Mouse (Mus musculus) fibroblast of lung, adult 2 months (primary cell): ENCODE data around the gene Tmem131l.

ENCODE experiments used
- DNase-seq: peaks from one replicate; pipeline ENCODE4 v3.0.0-alpha.2; 2011; ENCODE audit warnings: low read depth

Tmem131l gene

DNA sequence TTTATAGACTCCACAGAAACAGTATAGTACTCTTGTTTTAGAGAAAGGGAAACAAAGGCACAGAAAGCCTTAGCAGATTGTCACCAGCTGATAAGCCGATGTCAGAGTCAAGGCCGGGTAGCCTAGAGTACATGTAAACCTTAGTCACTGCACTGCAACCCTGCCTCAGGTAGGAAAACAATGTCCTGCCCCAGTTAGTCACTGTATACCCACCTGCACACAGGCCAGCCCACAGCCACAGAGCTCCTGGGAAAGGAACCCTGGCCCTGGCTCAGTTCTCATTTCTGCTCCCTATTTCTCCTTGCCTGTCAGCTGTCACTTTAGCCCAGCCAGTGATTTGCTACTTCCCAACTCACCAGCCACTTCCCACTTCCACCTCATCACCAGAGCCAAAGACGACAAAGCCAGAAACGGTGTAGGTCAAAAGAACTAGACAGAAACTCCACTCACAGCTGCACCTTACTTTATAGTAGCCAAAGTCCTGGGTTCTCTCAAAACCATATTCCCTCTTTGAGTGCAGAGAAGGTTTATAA is 24.4 kb downstream of the Tmem131l start:
- DNase-seq: no peak

DNA sequence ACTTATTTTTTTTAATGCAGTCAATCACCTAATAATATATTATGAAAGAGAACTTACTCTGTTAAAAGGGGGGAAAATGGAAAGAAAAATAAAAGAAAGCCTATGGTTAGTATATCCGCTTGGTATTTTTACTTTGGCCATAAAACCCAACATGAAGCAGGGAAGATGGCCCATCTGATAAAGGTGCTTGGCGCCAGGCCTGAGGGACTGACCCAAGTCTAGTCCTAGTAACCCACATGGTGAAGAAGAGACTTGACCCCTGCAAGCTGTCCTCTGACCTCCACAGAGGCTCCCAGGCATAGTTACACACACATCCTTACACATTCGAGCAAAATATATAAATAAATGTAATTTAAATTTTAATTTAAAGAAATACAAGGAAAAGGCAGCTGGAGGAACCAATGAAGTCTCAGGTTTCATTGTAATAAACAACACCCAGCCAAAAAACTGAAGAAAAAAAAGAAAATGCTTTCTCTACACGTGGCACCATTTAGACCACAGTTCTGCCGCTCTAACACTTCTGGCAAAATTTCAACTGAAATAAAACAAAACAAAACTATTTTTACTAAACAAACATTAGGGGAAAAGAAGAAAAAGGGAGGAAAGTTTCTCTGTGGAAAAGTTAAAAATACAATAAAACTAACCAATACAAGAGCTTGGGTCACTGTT is 28.8 kb downstream of the Tmem131l start:
- DNase-seq: no peak

DNA sequence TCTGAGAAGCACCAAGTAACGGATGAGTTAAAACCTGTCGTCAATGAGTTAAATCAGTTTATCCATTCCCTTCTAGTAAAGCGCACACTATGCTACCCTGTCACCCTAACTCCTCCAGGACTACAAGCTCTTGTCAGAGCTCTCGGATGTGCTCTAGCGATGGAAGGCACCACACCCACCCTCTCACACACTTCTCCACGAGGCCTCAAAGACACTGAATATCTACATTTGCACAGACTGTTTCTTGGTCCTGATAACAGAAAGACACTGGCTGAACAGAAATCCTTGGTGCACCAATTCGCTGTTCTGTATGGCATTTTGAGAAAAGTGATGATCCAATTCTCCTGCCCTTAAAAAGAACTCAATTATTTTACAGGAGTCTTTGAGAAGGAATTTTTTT is 34.0 kb downstream of the Tmem131l start:
- DNase-seq: no peak

DNA sequence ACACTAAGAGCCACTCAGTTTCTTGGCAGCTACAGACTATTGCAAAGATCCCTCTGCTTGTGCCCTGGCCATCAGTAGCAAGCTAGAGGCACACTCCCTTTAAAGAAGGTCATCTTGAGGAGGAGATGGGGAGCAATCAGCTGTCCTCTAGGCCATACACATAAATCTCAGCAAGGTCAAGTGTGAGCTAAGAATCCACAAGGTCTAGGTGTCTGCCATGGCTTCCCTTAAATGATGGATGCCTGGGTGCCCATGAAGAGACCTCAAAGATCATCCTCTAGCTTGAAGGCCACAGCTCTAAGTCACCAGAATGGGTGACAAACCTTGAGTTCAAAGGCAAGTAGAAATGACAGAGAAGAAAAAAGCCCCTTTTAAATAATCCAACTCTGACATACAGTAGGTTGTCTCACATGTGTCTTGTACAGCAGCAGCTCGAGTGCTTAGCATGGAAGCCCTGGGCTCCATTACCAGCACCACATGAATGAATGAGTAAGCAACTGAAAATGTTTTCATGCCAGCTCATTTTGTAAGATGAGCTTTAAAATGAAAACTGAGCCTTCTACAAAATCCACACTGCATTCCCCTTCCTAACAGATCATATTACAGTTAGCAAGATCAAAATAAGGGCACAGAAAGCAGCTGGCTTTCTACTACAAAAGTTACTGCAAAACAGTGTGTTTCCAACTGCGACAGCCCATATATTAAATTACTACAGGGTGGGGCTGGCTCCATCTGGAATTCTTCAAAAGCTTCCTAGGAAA is 35.5 kb downstream of the Tmem131l start:
- DNase-seq: peak; percentile 33

DNA sequence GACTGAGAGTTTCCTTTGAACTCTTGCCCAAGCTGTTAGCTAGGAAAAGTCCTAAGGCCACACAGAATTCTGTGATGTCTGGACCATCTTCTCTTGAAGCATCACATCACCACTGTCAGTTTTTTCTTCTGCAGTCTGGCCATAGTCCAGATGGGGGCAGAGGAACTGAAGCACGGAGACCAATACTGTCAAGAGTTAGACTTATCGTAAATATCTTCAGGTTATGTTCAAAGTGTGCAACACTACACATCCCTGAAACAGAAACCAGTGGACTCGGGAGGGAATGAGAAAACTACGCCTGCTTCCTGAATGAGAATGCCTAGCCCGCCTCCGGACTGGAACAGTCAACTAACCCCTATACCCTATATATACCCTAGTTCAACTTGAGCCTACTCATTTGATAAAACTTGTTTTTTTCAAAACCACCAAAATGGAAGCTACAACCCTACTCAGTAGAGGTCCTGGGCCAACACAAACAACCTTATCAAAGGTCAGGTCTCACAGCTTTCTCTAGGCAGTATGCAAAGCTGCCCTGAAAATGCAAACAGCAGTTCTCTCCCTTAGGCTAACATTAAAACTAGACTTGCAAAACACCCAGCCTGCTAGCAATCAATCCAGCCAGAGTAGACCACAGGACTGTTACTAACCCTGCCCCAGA is 37.4 kb downstream of the Tmem131l start:
- no peak for DNase-seq

DNA sequence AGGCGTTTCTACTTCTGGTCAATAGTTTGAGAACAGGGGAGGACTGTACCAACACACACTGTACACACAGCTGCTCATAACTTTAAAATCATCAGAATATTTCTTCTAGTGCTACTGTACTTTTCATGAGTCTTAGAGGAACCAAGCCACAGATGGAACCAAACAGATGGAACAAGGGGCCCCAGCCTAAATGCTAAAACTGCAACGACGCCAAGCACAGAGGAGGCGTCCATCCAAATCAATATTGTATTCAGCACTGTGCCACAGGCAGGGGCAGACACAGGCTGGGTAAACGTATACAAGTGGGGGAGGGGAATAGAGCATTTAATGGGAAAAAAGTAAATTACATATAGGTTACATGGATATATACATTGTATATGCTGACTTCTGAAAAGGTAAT is 42.4 kb downstream of the Tmem131l start:
- DNase-seq: no peak

DNA sequence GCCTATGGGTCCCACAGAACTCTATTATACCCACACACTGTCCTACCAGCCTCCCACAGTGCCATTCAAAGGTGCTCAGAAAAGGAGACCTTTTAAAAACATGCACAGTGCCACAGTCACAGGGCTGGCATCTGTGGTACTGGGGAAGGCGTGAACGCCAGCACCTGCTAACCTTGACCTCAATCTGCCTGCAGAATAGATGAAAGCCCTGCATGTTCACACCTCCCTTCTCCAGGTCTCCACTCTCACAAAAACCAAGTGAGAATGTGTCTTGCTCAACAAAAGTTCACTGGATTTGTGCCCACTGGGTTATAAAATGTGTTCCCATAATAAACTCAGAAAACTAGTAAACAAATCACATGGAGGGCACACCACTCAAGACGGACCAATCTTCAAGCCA is 42.9 kb downstream of the Tmem131l start:
- no peak for DNase-seq

DNA sequence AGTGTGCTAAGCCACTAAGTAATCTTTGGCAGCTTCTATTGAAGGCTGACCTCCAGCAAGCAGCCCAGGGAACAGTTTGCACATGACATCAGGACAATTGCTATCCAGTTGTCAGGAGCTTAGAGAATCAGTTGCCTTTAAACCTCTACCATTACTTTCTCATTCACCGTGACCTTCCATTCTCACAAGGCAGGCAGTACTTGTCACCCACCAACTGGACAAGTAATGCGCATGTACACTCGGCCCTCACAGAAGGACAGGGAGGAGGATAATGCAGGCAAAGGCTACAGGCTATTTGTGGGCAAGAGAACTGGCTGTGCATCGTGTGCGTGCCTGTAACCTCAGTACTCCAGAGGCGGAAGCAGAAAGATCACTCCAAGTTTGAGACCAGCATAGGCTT is 43.9 kb downstream of the Tmem131l start:
- DNase-seq: no peak

DNA sequence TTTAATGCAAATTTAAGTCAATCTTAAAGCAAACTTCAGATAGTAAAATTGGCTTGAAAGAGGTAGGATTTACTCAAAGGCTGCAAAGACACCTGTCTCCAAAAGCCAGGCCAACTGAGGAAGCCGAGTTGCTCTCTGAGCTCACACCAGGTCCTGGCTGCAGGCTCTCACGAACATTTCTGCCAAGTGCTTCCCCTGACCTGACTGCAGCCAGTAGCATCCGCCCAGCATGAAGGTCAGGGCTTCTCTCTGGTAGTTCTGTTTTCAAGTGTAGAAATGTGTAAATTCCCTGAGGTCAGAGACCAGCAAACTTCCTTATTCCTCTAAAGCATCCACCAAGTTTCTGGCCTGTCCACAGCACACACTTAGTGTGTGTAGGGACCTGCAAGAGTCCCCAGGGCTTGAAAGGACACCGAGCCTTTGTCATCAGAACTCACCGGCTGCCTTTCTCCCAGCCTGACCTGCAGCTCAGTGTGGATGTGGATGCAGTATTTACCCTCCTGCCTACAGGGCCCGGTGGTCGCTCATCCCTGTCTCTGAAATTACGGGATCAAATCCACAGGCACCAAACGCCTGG is 44.6 kb downstream of the Tmem131l start:
- no peak for DNase-seq

DNA sequence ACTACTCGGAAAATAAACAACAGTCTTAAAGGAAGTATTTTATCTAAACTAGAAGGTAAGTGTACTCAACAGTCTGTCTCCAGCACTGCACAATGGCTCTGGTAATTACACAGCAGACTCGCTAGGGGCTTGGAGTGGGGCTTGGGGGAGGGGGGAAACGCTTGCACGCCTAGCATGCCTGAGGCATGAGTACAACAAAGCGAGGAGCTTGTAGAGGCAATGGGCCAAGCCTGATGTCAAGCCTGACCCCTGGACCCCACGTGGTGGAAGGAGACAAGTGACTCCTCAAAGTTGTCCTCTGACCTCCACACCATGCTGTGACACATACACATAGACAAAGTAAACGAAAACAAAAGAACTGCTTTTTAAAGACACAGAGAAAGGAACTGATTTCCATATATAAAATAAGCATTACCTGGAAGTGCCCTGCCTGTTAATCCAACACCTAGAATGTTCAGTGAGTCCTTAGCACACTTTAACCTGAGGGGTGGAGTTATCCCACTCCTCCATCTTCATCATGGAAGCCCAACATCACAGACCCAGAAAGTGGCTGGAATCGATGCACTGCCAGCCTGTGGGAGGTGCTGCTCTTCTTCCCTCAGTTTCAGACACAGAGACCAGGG is 45.6 kb downstream of the Tmem131l start:
- DNase-seq: no peak

DNA sequence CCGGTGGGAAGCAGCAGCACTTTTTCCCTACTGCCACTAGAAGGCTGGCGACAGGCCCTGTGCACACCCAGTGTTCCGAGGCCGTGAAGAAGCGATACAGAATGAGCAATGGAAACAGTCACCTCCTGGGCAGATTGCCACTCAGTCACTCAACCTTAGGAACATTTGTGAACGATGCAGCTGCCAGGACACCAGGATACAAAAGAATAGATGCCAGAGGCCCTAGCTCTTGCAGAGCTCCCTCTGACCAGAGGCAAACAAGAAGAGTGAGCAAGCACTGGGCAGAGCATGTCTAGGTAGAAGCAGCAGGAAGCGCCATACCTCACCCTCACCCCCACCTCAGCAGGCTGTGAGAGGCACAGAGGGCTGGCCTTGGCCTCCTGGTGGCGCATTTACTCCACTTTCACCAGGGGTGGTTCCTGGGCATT is 46.9 kb downstream of the Tmem131l start:
- no peak for DNase-seq

DNA sequence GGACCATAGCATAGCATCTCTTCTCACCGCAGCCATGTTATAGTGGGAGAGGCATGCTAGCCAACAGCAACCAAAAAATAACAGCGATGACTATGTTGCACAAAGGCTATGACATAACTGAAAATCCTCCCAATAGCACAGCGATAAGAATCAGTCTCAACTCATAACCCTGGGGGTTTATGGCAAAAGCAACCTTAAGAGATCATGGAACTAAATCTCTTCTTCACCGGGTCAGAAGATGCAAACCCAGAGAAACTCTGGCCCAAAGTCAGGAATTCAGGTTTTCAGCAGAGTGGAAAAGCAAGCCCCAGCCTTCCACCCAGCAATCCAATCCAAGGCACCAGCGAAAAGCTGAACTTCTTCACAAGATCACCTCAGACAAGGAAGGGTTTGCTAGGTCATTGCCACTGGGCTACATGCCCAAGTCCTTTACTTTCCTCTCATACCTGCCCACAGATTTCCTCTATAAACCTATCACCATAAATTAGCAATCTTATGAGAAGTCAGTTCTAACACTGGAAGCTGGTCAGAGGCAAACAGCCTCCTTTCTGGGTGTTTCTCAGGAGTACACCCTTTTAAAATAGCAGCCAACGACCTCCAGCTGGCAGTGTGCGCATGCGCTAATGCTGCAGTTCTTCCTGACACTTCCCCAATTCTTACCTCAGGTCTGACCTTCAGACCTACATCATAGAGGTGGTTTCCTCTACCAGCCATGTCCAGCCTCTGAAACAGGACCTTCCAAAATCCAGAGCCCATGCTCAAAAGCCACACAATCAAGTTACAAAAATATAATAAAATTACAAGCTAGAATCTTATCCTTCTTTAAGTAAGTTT is 48.1 kb downstream of the Tmem131l start:
- DNase-seq: no peak

DNA sequence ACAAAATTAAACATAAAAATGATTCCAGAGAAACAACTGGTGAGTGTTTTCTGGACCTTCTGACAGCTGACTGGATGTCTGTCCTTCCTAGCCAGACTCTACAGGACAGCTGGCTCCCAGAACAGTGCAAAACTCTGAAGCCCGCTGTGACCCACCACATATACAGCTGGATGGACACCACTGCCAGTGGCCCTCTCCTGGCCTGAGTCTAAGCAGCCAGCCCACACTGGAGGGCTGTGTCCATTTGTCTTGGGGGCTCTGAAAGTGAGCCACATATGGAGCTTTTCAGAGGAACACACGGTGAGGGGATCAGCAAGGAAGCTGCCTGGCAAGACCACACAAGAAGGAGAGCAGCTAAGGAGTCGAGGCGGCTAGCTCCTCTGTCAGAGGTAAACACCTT is 51.8 kb downstream of the Tmem131l start:
- DNase-seq: no peak

DNA sequence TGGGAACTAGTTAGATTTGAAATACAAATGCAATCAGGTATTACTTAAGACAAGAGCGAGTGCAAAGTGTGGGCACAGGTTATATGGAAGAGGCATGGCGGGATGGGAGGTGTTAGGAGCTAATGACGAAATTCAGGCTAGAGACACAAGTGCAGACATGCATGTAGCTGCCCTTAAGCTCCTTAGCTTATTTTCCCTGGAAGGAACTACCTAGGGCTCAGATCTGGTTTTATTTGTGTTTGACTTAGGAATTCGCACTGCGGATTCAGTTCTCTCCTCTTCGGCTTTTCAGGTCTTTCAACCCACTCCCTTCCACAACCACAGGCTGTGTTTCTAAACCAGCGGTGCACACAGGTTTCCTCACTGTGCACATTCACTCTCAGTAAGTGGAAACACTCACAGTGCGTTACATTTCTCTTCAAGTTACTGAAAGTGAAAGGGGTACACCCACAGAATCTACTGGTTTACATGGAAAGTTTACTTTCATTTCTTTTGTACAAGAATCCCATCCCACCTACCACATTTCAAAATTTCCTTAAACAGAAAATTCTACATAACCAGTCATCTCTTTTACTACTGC is 52.4 kb downstream of the Tmem131l start:
- DNase-seq: no peak

DNA sequence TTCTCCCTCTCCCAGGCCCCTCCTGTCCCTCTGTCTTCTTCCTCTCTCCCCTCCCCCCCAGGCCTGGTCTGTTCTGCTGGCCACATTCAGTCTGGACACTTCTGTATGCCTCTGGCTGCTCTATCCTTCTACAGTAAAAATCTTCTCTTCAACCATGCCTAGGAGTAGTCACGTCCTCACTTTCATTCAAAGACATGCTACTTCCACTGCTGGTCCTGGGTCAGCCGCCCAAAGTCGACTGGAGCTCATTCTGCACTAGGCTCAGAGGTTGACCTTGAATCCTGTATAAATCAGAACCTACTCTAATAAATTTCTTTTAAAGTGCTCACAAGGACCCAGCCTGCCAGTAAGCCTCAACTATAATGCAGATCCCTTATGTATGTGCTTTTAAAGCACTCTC is 53.2 kb downstream of the Tmem131l start:
- DNase-seq: no peak

DNA sequence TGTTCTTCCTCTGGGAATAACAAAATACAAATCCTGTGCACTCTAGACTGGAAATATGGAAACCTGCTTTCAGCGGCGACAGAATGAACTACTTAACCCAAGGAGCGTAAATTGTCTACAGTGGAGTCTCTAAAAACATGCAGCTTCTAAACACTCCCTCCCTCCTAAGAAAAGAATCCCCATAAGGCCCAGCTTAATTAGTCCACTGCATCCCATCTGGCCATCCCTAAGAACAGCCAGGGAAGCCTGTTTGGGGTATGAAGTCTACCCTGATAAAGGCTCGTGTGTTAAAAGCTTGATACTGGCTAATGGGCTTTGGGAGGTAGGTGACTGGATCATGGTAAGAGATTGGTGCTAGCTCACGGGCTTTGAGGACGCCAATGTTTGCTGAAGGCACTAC is 54.5 kb downstream of the Tmem131l start:
- DNase-seq: no peak

DNA sequence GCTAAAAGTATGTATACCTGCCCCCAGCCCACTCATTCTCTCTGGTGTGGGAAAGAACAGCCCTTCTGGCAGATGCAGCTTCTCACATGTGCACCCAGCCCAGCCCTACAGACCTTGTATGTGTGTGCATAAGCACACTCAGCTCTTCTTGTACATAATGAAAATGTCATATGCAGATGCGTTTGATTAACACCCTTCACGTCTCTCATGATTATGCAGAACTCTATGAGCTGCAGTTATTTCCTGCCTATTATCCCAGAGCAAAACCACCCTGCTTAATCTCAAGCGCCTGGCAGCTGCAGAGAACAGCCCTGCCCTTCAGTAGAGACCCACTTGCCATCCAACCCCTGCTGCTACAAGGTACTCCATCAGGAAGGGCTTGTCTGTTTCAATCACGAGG is 55.6 kb downstream of the Tmem131l start:
- no peak for DNase-seq

DNA sequence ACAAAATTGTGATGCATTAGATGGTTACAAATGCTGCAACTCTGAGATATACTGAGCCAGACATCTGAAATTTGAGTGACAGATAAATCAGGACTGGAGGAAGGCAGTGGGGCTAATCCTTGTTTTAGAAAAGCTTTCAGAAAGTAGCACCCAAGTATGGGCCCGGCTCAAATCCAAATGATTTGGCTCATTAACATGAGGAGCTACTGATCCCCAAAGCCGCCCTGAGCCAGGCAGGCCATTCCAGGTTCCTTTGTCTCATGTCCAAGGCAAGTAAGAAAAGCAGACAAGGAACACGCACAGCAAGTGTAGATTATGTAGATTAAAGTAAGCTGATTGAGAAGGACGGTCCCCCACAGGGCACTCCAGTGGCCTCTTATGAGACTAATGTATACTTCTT is 57.2 kb downstream of the Tmem131l start:
- no peak for DNase-seq

DNA sequence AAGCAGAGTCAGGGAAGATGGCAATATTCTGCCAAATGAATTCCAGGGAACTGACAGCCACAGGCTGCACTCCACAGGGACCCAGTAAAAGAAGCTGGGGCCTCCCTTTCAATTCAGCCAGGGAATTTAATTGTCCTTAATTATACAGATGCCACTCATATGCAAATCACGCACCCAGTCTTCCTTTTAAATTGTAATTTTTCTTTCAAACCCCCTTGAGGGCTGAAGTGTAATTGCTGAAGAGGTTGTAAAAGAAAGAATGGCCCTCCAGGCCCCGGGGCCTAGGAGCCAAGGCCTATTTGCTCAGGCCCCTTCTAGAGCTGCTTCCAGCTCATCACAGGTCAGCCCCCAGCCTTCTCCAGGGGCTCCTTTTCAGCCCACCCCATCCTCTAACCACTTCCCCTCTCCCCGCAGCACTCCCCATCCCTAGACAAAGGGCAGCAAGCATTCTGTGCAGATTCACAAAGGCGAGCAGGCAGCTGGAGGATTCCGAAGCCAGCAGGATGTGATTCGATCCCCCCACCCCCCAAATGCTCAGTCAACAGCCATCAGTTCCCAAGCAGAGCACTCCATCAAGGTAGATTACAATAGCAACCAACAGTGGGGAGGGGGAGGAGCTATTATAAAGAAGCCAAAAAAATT is 59.6 kb downstream of the Tmem131l start:
- DNase-seq: no peak
